Mouse (Mus musculus) MEL (cell line): ENCODE data around the gene Pim2. TPM values are rescaled to one million over a fixed set of nuclear protein-coding genes. Genes with fewer than 3 reads are reported as not detected.

Source experiments
- DNase-seq: peaks from one replicate; pipeline ENCODE4 v3.0.0; 2011; ENCODE audit warnings: low read depth, low spot score
- H3K27ac ChIP-seq: 2 replicates; pipeline ENCODE4 v1.5.1; 2012; ENCODE audit warnings: low read depth, mild to moderate bottlenecking, control low read depth, low read length, moderate library complexity; ENCODE audit not compliant: control insufficient read depth
- H3K27me3 ChIP-seq, 2 experiments: fragments of 150-350 bp in 1 of 2; sonication (generic) in 1 of 2; 2 replicates each; pipeline ENCODE4 v1.6.1; 2012; ENCODE audit warnings: low read length in 2 of 2, mild to moderate bottlenecking in 2 of 2, improper control_type of control experiment in 1 of 2, moderate library complexity in 1 of 2; ENCODE audit not compliant: insufficient read depth in 2 of 2, control insufficient read depth in 1 of 2
- H3K36me3 ChIP-seq, 2 experiments: 2 replicates each; pipeline ENCODE4 v1.6.1; 2012 to 2014; ENCODE audit warnings: low read length in 2 of 2, improper control_type of control experiment in 1 of 2, inconsistent platforms in 1 of 2, mild to moderate bottlenecking in 1 of 2; ENCODE audit not compliant: insufficient read depth in 2 of 2, control insufficient read depth in 1 of 2
- H3K4me1 ChIP-seq, 2 experiments: fragments of 150-350 bp in 1 of 2; sonication (generic) in 1 of 2; 2 replicates each; pipeline ENCODE4 v1.6.1; 2012; ENCODE audit warnings: low read length in 2 of 2, improper control_type of control experiment in 1 of 2, mild to moderate bottlenecking in 1 of 2; ENCODE audit not compliant: insufficient read depth in 2 of 2, control insufficient read depth in 1 of 2
- H3K4me3 ChIP-seq, 2 experiments: fragments of 150-350 bp in 1 of 2; sonication (generic) in 1 of 2; 2 replicates each; pipeline ENCODE4 v1.5.1; 2012; ENCODE audit warnings: low read depth in 2 of 2, low read length in 2 of 2, mild to moderate bottlenecking in 2 of 2, moderate library complexity in 2 of 2, control low read depth in 1 of 2, improper control_type of control experiment in 1 of 2; ENCODE audit not compliant: control insufficient read depth in 1 of 2, insufficient read depth in 1 of 2
- H3K79me2 ChIP-seq: 2 replicates; pipeline ENCODE4 v1.6.1; 2012; ENCODE audit warnings: mild to moderate bottlenecking, low read length, moderate library complexity; ENCODE audit not compliant: control insufficient read depth, poor library complexity, insufficient read depth
- H3K9ac ChIP-seq: 2 replicates; pipeline ENCODE4 v1.6.1; 2012; ENCODE audit warnings: low read depth, mild to moderate bottlenecking, control low read depth, low read length, moderate library complexity; ENCODE audit not compliant: control insufficient read depth, poor library complexity, severe bottlenecking
- H3K9me3 ChIP-seq: fragments of 150-350 bp; sonication (generic); replicated peaks from 2 replicates; pipeline ENCODE4 v1.6.1; 2012; ENCODE audit warnings: mild to moderate bottlenecking, low read length, improper control_type of control experiment, moderate library complexity; ENCODE audit not compliant: insufficient read depth
- BHLHE40 ChIP-seq: IDR thresholded peaks from 2 replicates; pipeline ENCODE4 v1.6.1; 2012; ENCODE audit warnings: low read depth, mild to moderate bottlenecking, inconsistent platforms, low read length, improper control_type of control experiment, borderline replicate concordance
- E2F4 ChIP-seq: IDR thresholded peaks from 2 replicates; pipeline ENCODE4 v1.6.1; 2011; ENCODE audit warnings: low read depth, low read length, improper control_type of control experiment, borderline replicate concordance
- EP300 ChIP-seq, 2 experiments: IDR thresholded peaks; 2 replicates each; pipeline ENCODE4 v1.6.1; 2011; ENCODE audit warnings: improper control_type of control experiment in 2 of 2, low read length in 2 of 2, low read depth in 1 of 2, mild to moderate bottlenecking in 1 of 2
- ETS1 ChIP-seq: IDR thresholded peaks from 2 replicates; pipeline ENCODE4 v1.6.1; 2012; ENCODE audit warnings: low read depth, mild to moderate bottlenecking, inconsistent platforms, low read length, improper control_type of control experiment, moderate library complexity
- GABPA ChIP-seq: IDR thresholded peaks from 2 replicates; pipeline ENCODE4 v1.6.1; 2012; ENCODE audit warnings: low read depth, mild to moderate bottlenecking, inconsistent platforms, low read length, improper control_type of control experiment, moderate library complexity
- GATA1 ChIP-seq: IDR thresholded peaks from 2 replicates; pipeline ENCODE4 v1.6.1; 2011; ENCODE audit warnings: low read depth, low read length, improper control_type of control experiment
- JUND ChIP-seq: IDR thresholded peaks from 2 replicates; pipeline ENCODE4 v1.6.1; 2011; ENCODE audit warnings: low read depth, mild to moderate bottlenecking, improper control_type of control experiment, low read length
- KAT2A ChIP-seq: conservative IDR thresholded peaks from 2 replicates; pipeline ENCODE4 v1.6.1; 2012; ENCODE audit warnings: low read depth, low read length, improper control_type of control experiment, inconsistent platforms
- MAZ ChIP-seq: IDR thresholded peaks from 2 replicates; pipeline ENCODE4 v1.6.1; 2012; ENCODE audit warnings: low read depth, mild to moderate bottlenecking, inconsistent platforms, low read length, improper control_type of control experiment
- MXI1 ChIP-seq: IDR thresholded peaks from 2 replicates; pipeline ENCODE4 v1.6.1; 2011; ENCODE audit warnings: mild to moderate bottlenecking, low read depth, low read length, improper control_type of control experiment
- NELFE ChIP-seq: IDR thresholded peaks from 2 replicates; pipeline ENCODE4 v1.6.1; 2011; ENCODE audit warnings: low read depth, low read length, improper control_type of control experiment
- NRF1 ChIP-seq: IDR thresholded peaks from 2 replicates; pipeline ENCODE4 v1.6.1; 2014; ENCODE audit warnings: low read depth, mild to moderate bottlenecking, inconsistent platforms, low read length, improper control_type of control experiment, moderate library complexity; ENCODE audit not compliant: poor library complexity, insufficient read depth, severe bottlenecking
- POLR2AphosphoS5 ChIP-seq: IDR thresholded peaks from 2 replicates; pipeline ENCODE4 v1.6.1; 2012; ENCODE audit warnings: low read depth, borderline replicate concordance, mild to moderate bottlenecking, inconsistent platforms, low read length, moderate library complexity, mixed read lengths
- RCOR1 ChIP-seq: IDR thresholded peaks from 2 replicates; pipeline ENCODE4 v1.6.1; 2012; ENCODE audit warnings: low read depth, mild to moderate bottlenecking, inconsistent platforms, low read length, improper control_type of control experiment
- SIN3A ChIP-seq: IDR thresholded peaks from 2 replicates; pipeline ENCODE4 v1.6.1; 2012; ENCODE audit warnings: low read length, improper control_type of control experiment, inconsistent platforms
- TAL1 ChIP-seq: IDR thresholded peaks from 2 replicates; pipeline ENCODE4 v1.6.1; 2012; ENCODE audit warnings: mild to moderate bottlenecking, inconsistent platforms, low read length, moderate library complexity, mixed read lengths
- TBP ChIP-seq: IDR thresholded peaks from 2 replicates; pipeline ENCODE4 v1.8.0; 2011; ENCODE audit warnings: low read depth, low read length, improper control_type of control experiment
- TCF12 ChIP-seq: IDR thresholded peaks from 2 replicates; pipeline ENCODE4 v1.6.1; 2014; ENCODE audit warnings: low read depth, mild to moderate bottlenecking, inconsistent platforms, low read length, improper control_type of control experiment, moderate library complexity
- UBTF ChIP-seq: IDR thresholded peaks from 2 replicates; pipeline ENCODE4 v1.6.1; 2012; ENCODE audit warnings: low read depth, mild to moderate bottlenecking, inconsistent platforms, low read length, improper control_type of control experiment, moderate library complexity, borderline replicate concordance; ENCODE audit not compliant: insufficient read depth
- ZC3H11A ChIP-seq: IDR thresholded peaks from 2 replicates; pipeline ENCODE4 v1.6.1; 2012; ENCODE audit warnings: low read depth, mild to moderate bottlenecking, inconsistent platforms, low read length, improper control_type of control experiment
- ZMIZ1 ChIP-seq: IDR thresholded peaks from 2 replicates; pipeline ENCODE4 v1.6.1; 2012; ENCODE audit warnings: low read depth, mild to moderate bottlenecking, inconsistent platforms, low read length, improper control_type of control experiment, moderate library complexity
- ZNF384 ChIP-seq: IDR thresholded peaks from 2 replicates; pipeline ENCODE4 v1.6.1; 2012; ENCODE audit warnings: low read depth, mild to moderate bottlenecking, inconsistent platforms, low read length, improper control_type of control experiment
- polyA plus RNA-seq, 2 experiments: library from polyadenylated mRNA; stranded (reverse) in 1 of 2; unstranded in 1 of 2; fragments of >175 nt in 1 of 2; fragments of >200 nt in 1 of 2; gene quantifications; 2 replicates each; pipeline versions ENCODE4 v1.2.1 to v1.2.4; 2012; ENCODE audit warnings: low replicate concordance in 2 of 2, low read depth in 1 of 2; ENCODE audit not compliant: insufficient read length in 2 of 2, insufficient read depth in 1 of 2, missing spikeins in 1 of 2
- total RNA-seq: library from RNA; depleted of rRNA; stranded (reverse); fragments of 300-350 nt; gene quantifications from 2 replicates; pipeline ENCODE4 v1.2.3, GENCODE M21; 2012

The Pim2 gene
- total and polyA plus RNA-seq, 3 experiments: 6.4 to 21.7 TPM; not detected in 1

DNA sequence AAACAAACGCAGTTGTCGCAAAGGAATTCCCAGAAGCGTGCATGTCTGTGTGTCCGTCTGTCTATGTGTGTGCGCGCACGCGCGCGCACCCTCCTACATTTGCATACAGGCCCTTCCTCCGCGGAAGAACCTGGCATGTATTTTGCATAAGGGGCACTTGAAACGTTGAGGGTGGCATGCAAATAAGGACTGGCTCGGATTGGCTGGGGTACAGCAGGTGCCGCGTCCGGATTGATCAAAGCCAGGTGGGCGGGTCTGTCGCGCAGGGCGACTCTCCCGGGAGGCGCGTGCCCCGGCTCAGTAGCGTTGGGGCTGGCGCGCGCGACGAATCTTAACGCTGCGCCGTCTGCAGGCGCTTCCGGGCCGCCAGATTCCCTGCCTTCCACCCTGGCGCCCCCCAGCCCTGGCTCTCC, at the start of gene Pim2 (continued):
- TF ChIP-seq TBP (peak; percentile 77), E2F4 (no peak), EP300 (IDR thresholded peaks at IDR 0.05; ENCODE audit: low read depth in 1 of 2, low read length in 2 of 2) (no peak)

DNA sequence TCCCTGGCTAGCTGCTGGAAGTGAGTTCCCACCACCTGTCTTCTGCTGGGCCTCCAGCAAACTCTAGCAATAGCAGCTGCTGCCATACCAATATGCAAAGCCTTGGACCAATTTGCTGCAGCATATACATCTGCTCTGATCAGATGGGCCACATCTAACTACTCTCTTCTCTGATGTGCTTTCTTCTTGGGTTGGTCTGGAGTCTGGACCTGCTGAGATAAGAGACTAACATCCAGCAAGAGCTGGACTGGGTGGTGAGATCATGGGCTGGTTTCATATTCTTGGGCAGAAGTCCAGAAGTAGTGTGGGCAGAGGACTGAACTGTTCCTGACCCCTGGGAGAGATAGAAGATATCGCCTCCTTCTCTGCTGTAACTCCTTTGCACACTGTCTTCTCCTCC, 40.9 kb upstream of the Pim2 start:
- peaks cover 12 to 38% of the 10 kb centered on the region in 2 experiments for H3K4me1 ChIP-seq
- no peaks in the 10 kb centered on the region for H3K27me3 ChIP-seq
- TF ChIP-seq TCF12 (peak; percentile 83), UBTF (no peak), TAL1 (peak; percentile 88), GATA1 (peak; percentile 85), ETS1 (peak; percentile 76), KAT2A (no peak), EP300 (IDR thresholded peaks at IDR 0.05; ENCODE audit: low read depth in 1 of 2, low read length in 2 of 2) (peak; percentile 79 to 81), GABPA (no peak), NRF1 (no peak), RCOR1 (no peak), SIN3A (peak; percentile 40; the same call in 1 of the 2 replicates)
- TF ChIP-seq, all 39 proteins: peak for 6
- DNase-seq: peak; percentile 77
- Histone ChIP-seq H3K9me3 (no peaks in the 10 kb centered on the region), H3K4me3 (no peak overlapping the region), H3K9ac (no peak overlapping the region; the same call in 1 of the 2 replicates), H3K79me2 (peaks cover 3% of the 10 kb centered on the region), H3K36me3 (peaks cover 0 to 26% of the 10 kb centered on the region in 2 experiments; a peak in 2 of 4 replicates), H3K27ac (peak overlapping the region; percentile 73)

DNA sequence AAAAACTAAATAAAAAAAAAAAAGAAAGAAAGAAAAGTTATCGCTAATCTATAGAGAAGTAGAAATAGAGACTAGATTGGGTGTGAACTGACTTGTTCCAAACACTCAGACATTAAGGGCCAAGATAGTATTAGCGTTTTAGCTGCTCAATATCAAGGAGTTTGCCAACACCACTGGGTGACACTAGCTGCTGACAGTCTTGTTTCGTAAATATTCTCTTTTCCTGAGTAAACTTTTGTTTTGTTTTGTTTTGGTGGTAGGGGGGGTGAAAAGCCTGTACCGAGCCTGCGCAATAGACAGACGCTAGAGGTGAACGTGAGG, 37.3 kb upstream of the Pim2 start:
- H3K4me3 ChIP-seq: peak overlapping the region; percentile 52 to 77
- H3K9me3 ChIP-seq: no peaks in the 10 kb centered on the region
- peaks cover 2 to 44% of the 10 kb centered on the region in 2 experiments; a peak in 2 of 4 replicates for H3K36me3 ChIP-seq
- no peaks in the 10 kb centered on the region for H3K27me3 ChIP-seq
- H3K4me1 ChIP-seq: peaks cover 12 to 39% of the 10 kb centered on the region in 2 experiments
- no peak for TF ChIP-seq ETS1
- TF ChIP-seq ZC3H11A: no peak
- TF ChIP-seq BHLHE40: peak; percentile 64; the same call in 1 of the 2 replicates
- TF ChIP-seq EP300 (IDR thresholded peaks at IDR 0.05; ENCODE audit: low read depth in 1 of 2, low read length in 2 of 2): peak in 1 of 2 experiments; percentile 15; a peak in 1 of 4 replicates
- TF ChIP-seq SIN3A: 0 out of 2 replicates have a peak, but pooled peaks have one; percentile 82
- TF ChIP-seq RCOR1: peak; percentile 25; the same call in 1 of the 2 replicates
- peak; percentile 57 for TF ChIP-seq MXI1
- no peak for TF ChIP-seq JUND
- TF ChIP-seq ZNF384: peak; percentile 72
- TF ChIP-seq ZMIZ1: 0 out of 2 replicates have a peak, but pooled peaks have one; percentile 48
- 0 out of 2 replicates have a peak, but pooled peaks have one; percentile 3 for TF ChIP-seq NELFE
- TF ChIP-seq MAZ: peak; percentile 73; the same call in 1 of the 2 replicates
- TF ChIP-seq KAT2A: no peak
- no peak for TF ChIP-seq POLR2AphosphoS5
- peak; percentile 77 for TF ChIP-seq NRF1
- TF ChIP-seq, all 39 proteins: peak for 10
- Histone ChIP-seq H3K27ac (peak overlapping the region; percentile 91), H3K79me2 (peaks cover 38% of the 10 kb centered on the region), H3K9ac (peak overlapping the region; percentile 71)
- no peak for DNase-seq
